Mouse (Mus musculus) naive thymus-derived CD4-positive, alpha-beta T cell, adult 2 months (primary cell): ENCODE results near the gene Cntn4.
"Not testable (repeated sequence)": the region's sequence is repeated elsewhere in the genome, so short reads cannot be mapped to it uniquely, and the experiment has no call there.

ENCODE experiments used
- DNase-seq: peaks from one replicate; pipeline ENCODE4 v3.0.0-alpha.2; 2011; ENCODE audit warnings: low read depth

Cntn4 gene

DNA sequence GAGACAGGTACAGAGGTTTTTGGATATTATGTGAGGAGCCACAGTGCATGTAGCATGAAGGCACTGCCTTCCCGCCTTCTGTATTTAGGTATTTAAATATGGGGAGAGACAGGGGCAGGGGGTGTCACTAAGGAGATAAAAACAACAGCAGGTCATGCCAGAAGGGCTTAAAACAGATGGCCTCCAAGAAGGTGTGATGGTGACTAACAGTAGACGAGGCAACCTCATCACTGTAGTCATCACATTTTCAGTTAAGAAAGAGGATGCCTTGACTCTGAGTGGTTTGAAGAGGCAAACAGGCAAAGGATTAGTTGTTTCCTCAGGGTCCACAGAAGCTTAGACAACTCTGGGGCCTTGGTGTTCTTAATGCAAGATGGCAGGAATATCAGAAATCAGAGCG is 655.0 kb downstream of the Cntn4 start:
- DNase-seq, result no peak

DNA sequence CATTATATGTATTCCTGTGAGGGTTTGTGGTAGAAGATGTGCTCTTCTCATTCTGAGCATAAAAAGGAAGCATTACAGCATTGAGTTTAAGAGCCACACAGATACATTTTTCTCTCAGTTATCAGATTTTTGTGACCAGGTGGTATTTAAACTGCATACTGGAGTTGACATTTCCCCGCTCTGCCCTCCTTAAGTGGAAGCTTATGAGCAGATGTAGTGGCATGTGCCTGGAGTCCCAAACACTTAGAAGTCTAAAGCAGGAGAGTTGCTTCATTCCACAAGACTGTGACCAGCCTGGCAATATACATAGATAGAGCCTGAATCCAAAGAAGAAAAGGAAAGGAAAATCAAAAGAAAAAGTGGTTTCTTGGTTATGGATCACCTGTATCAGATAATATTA is 655.5 kb downstream of the Cntn4 start:
- no peak for DNase-seq

GRCm38 (mm10) chr6:106335066-106335465 is 657.6 kb downstream of the Cntn4 start:
- DNase-seq, result no peak

GRCm38 (mm10) chr6:106336805-106337204 is 659.3 kb downstream of the Cntn4 start:
- no peak for DNase-seq

GRCm38 (mm10) chr6:106337829-106338228 is 660.4 kb downstream of the Cntn4 start:
- no peak for DNase-seq

DNA sequence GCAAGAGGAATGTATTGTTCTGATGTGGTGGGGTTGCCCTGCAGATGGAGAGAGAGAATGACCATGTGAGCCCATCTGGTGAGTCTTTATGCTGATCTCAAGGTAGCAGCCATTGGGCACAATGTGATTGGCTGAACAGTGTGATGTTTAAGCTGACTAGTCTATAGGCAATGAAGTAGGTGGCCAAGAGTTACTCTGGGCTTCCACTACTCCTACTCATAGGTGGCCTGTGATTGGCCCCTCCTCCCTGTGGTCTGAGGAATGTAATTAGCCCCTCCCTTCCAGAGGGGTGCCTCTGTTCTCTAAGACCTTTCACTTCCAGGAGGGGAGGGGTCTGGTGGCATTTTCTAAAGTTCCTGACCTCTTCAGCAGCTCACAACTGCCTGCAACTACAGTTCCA is 663.7 kb downstream of the Cntn4 start:
- no peak for DNase-seq

GRCm38 (mm10) chr6:106350072-106350471 is 672.6 kb downstream of the Cntn4 start:
- no peak for DNase-seq

DNA sequence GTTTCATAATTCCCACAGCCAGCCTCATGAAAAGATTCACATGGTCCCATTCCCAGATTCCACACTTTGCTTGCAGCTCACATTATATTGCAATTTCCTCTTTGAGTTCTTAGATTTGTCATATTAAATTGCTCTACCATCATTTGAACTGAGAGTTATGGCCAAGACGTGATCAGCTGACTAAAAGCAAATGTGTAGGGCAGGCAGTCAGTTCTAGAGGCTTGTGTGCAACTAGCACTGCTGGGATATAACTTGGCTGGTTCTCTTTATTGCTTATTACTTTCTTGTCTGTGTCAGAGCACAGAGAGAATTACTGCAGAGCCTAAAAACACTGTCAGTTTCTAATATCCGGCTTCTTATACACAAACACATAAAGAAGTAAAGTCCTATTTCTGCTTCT is 673.9 kb downstream of the Cntn4 start:
- no peak for DNase-seq

- not testable (repeated sequence) for DNase-seq
These were observed 681.3 kb downstream of the Cntn4 start for GRCm38 (mm10) chr6:106358801-106359200.

GRCm38 (mm10) chr6:106381288-106382025 is 704.0 kb downstream of the Cntn4 start:
- no peak for DNase-seq

- DNase-seq, result no peak
These were observed 710.5 kb downstream of the Cntn4 start for GRCm38 (mm10) chr6:106387833-106388406.

GRCm38 (mm10) chr6:106408014-106408413 is 730.6 kb downstream of the Cntn4 start:
- no peak for DNase-seq

GRCm38 (mm10) chr6:106408634-106409033 is 731.2 kb downstream of the Cntn4 start:
- DNase-seq, result no peak

DNA sequence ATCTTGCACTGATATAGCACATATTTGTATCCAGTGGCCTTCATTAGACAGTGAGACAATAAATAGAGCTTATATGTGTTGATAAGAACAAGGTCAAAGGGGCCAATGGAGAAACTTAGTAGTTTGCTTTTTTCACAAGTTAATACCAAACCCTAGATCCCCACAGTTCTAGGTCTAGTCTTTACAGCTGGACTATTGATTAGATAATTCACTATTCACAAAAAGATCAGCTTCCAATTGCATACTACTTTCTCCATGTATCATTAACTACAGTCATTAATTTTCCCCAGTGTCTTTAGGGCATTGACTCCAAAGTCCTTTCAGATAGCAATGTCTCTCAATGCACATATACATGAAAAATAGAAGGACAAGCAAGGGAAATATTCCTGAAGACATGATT is 745.5 kb downstream of the Cntn4 start:
- no peak for DNase-seq

DNA sequence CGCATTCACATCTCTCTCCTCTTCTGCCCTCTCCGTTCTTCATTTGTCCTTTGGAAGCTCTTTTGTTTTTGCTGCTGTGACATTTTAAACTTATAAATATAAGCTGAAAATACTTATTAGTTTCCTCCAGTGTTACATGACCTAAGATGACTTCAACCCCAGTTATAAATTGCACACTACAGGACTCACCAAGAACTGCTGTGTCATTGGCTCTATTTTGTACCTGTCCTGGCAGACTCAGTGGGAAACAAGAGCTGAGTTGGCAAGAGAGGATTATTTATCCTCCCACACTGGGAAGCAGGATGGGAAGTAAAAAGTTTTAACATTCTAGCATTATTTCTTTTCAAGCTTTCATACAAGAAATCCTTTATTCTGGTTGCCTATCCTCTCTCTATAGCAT is 746.0 kb downstream of the Cntn4 start:
- DNase-seq, result no peak

DNA sequence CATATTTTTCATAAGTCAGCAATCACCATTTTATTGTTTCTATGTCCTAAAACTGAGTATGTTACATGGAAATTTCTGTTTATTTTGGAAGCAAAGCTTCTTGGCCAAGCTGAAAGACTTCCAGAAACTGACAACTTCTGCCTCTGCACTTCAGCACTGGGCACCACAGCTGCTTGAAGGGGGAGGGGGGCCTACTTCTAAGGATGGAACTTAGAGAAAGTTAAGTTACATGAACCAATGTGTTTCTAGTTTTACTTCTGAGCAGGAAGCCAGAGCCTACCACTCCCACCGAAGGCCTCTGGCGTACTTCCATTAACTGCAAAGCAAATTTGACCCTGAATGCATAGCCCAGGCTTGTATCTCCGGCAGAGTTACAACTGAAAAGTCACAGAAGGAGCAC is 749.2 kb downstream of the Cntn4 start:
- DNase-seq, result no peak

DNA sequence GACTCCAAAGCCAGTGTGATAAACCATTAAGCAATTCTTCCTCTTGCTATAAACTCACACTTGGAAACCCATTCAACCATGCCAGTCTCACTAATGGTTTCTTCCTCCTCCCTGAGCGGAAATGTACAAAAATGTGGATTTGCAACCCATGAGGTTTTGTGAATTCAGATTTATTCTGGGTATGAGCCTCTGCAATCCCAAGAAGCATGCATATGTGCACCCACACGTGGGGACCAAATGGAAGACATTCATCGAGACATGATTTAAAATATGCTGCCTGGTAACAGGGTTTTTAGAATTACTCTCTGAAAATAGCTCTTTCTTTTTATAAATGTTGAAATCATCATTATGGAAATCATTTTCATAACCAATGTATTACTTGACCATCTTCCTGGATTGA is 754.0 kb downstream of the Cntn4 start:
- DNase-seq, result no peak

- no peak for DNase-seq
These were observed 763.3 kb downstream of the Cntn4 start for GRCm38 (mm10) chr6:106440786-106441185.

DNA sequence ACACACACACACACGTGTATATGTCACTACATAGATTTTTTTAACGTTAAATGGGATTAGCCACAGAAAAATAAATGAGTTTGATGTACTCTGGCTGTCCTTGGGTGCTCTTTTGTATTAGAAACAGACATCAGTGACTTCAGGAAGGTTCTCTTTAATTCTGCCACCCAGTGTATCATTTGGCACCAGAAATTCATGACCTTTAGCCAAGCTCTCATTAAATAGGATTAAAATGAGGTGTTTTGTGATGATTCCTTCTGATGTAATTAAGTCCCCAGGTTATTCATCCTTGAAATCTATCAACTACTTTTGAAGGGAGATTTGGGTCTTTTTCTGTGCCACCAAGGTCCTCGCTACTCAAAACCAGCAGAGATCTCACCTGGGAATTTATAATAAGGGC is 763.8 kb downstream of the Cntn4 start:
- DNase-seq, result no peak

DNA sequence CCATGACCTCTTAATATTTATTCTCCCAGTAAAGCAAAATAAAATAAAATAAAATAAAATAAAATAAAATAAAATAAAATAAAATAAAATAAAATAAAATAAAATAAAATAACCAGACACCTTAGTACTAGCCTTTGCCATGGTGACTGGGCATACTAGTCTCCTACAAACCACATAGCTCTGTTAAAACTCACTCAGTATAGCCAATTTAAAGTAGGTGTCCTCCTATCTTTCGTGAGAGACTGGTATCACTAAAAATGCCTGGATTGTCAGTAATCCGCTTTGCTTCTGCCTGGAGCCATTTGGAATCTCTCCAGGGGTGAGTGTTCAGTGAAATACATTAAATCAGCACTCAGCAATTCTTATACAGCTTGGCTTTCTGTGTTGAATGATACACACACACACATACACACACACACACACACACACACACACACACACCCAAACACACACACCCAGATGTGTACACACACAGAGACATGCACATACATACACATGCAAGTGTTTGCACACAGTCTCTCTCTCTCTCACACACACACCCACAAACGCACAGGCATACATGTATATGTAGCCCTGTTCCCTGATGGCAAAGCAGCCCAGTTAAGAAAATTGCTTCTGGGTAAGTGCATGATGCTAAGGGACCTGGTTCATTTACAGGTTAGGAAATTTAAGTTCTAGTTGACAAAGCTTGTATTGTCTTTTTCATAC is 776.8 kb downstream of the Cntn4 start:
- DNase-seq, result no peak

DNA sequence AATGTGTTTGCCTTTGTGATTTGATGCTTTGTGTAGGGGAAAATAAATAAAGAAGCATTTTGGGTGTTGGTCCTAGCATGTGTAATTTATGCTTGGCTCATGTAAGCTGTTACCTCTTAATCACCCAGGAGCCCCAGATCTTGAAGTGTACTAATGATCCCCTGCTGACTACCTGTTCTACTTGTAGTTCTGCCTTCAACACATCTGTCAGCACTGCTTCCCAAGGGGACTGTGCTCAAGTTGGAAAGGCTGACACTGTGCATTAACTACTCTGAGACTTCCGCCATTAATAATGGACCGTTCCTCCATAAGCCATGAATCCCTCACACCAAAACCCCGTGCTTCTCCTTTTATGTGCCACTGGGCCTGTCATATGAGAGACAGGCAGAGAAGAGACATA is 778.2 kb downstream of the Cntn4 start:
- no peak for DNase-seq

DNA sequence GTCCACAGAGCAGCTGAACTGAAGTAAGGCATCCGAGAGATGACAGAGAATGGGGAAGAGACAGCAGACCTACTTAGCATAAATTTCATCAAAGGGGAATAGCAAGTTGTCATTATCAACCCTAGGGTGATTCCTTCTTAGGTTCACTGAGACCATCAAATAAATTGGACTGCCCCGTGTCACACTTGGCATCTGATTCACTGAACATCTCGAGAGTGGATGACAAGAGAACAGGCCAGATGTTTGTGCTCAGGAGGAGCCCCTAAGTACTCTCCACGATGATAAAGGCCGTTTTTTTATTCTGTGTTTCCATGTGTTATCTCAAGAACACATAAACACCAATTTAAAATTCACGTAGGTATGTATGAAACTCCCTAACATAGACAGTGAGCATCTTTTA is 780.7 kb downstream of the Cntn4 start:
- no peak for DNase-seq

DNA sequence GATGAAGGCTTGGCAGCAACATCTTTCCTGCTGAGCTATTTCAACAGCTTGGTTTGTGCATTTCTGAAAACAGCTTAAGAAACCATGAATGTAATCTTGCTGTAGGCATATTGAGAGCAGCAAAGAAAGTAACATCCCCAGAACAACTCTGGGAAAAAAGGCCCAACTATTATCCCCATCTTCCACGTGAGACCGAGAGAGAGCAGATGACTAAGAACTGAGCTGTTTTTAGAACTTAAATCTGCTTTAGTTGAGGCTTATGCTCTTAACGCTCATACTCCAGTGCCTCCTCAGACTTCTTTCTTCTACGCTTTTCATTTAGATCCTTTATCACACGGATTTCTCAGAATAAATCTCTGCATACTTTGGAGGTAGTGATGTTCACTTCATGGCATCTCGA is 784.9 kb downstream of the Cntn4 start:
- no peak for DNase-seq
